Mouse (Mus musculus) liver, embryonic 16.5 days (tissue): ENCODE data around the gene Cdc45. TPM values are rescaled to one million over a fixed set of nuclear protein-coding genes. Genes with fewer than 3 reads are reported as not detected.

Experiments
- ATAC-seq: fragments of 200-750 bp; cut with Nextera tagmentation; 2 replicates; pipeline ENCODE4 v1.8.0; 2017; ENCODE audit warnings: low read depth, mild to moderate bottlenecking, moderate number of reproducible peaks, moderate library complexity
- H3K27ac ChIP-seq: fragments of 300-500 bp; sonication (generic); 2 replicates; pipeline ENCODE4 v1.5.1; 2014; ENCODE audit warnings: mild to moderate bottlenecking, low read length
- H3K27me3 ChIP-seq: fragments of 300-500 bp; sonication (generic); 2 replicates; pipeline ENCODE4 v1.6.1; 2014; ENCODE audit warnings: low read depth, low read length, mixed read lengths; ENCODE audit not compliant: control insufficient read depth, insufficient read depth
- H3K36me3 ChIP-seq: fragments of 300-500 bp; sonication (generic); 2 replicates; pipeline ENCODE4 v1.6.1; 2014; ENCODE audit warnings: mild to moderate bottlenecking; ENCODE audit not compliant: control insufficient read depth, insufficient read depth
- H3K4me1 ChIP-seq: fragments of 300-500 bp; sonication (generic); 2 replicates; pipeline ENCODE4 v1.6.1; 2014; ENCODE audit warnings: low read depth, low read length, mixed read lengths; ENCODE audit not compliant: control insufficient read depth
- H3K4me2 ChIP-seq: fragments of 300-500 bp; sonication (generic); 2 replicates; pipeline ENCODE4 v1.6.1; 2014; ENCODE audit warnings: low read depth, low read length, mixed read lengths
- H3K4me3 ChIP-seq: fragments of 300-500 bp; sonication (generic); 2 replicates; pipeline ENCODE4 v1.5.1; 2014; ENCODE audit warnings: low read depth, mild to moderate bottlenecking, low read length
- H3K9ac ChIP-seq: fragments of 300-500 bp; sonication (generic); 2 replicates; pipeline ENCODE4 v1.6.1; 2014; ENCODE audit warnings: low read depth, low read length
- H3K9me3 ChIP-seq: fragments of 300-500 bp; sonication (generic); replicated peaks from 2 replicates; pipeline ENCODE4 v1.6.1; 2016; ENCODE audit warnings: low read length; ENCODE audit not compliant: control insufficient read depth
- WGBS: fragments of 180-500 bp; shearing (Covaris S2); extraction: QIAGEN DNeasy Blood & Tissue Kit; methylation state at CpG from one replicate; pipeline ENCODE4 v1.1.7; 2014; ENCODE audit not compliant: insufficient replicate concordance; 5-methylcytosine and 5-hydroxymethylcytosine counted together
- polyA plus RNA-seq: library from polyadenylated mRNA; unstranded; fragments of >200 nt; fragmentation: Nextera tagmentation; extraction: Ambion mirVana; gene quantifications from 2 replicates; pipeline ENCODE4 v1.2.1, GENCODE M21; 2015

Cdc45 gene
- polyA plus RNA-seq, 1 experiment from 2014 or later: 33.6 TPM

DNA sequence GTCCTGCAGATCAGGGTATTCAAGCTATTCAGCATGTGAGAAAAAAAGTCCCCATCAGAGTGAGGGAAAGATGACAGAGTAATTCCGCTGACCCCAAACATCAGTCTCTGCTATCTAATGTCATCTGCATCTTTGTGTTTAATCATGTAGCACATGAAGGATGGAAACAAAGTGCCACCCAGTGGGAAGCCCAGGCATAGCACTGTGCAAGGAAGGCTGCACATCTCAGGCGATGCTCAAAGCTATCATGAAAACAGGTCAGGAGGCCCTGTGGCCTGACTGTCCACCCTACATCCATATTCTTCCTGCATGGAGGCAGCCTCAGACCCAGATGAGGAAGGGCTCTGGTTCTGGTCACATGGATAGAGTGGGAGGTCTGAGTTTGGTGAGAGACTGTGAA is 12.9 kb downstream of the Cdc45 start:
- no peaks in the 10 kb centered on the region for H3K4me1 ChIP-seq
- peaks cover 64% of the 10 kb centered on the region for H3K36me3 ChIP-seq
- H3K27me3 ChIP-seq: no peaks in the 10 kb centered on the region
- H3K9ac ChIP-seq: no peak overlapping the region
- WGBS: 74% methylated on average over 2 of the region's 2 CpGs
- no peak for ATAC-seq
- no peak overlapping the region for H3K4me2 ChIP-seq
- no peak overlapping the region for H3K4me3 ChIP-seq
- no peaks in the 10 kb centered on the region for H3K9me3 ChIP-seq
- no peak overlapping the region for H3K27ac ChIP-seq

DNA sequence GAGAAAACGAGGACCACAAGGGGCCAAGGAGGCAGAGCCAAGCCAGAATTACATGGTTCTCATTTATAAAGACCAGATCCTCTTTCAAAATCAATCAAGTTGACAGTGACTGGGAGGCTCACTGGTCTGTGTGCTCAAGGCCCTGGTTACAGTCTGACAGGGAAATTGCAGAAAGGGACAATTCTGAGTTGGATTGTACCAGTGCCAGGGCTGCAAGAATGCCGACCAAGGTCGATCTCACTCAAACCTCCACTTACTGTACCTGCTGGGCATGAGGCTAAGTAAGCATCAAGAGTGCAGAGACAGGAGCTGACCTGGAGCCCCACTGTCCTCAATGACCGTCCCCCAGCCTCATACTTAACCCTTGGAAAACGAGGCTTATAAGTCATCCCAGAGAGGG is 13.6 kb downstream of the Cdc45 start:
- WGBS: 86% methylated on average over 5 of the region's 5 CpGs
- Histone ChIP-seq H3K27me3 (no peaks in the 10 kb centered on the region), H3K4me3 (no peak overlapping the region)

DNA sequence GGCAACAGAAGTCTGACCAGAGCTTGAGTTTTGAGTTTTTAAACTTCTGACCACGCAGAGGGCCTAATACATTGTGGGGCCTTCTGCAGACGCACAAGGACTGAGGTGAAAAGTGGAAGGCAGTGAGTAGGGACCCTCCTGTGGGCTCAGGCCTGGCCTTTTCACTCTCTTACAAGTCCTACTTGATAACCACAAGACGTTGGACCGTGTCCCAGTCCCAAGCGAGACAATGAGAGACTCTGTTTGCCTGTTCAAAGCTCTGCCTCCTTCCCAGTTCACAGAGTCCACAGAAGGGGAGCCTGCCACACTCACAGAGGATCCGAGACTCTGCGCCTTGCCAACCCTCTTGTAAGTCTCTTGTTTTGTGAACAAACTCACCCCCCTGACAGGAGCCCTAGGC is 15.1 kb downstream of the Cdc45 start:
- no peaks in the 10 kb centered on the region for H3K4me1 ChIP-seq
- WGBS: 92% methylated on average over 7 of the region's 7 CpGs
- no peak overlapping the region for H3K4me2 ChIP-seq
- peaks cover 69% of the 10 kb centered on the region for H3K36me3 ChIP-seq
- no peaks in the 10 kb centered on the region for H3K27me3 ChIP-seq
- no peaks in the 10 kb centered on the region for H3K9me3 ChIP-seq
- no peak overlapping the region for H3K27ac ChIP-seq
- H3K4me3 ChIP-seq: no peak overlapping the region
- H3K9ac ChIP-seq: no peak overlapping the region
- ATAC-seq: no peak

More for the DNA sequence above, 13.6 kb downstream of the Cdc45 start:
- H3K9ac ChIP-seq: no peak overlapping the region
- H3K4me2 ChIP-seq: no peak overlapping the region
- H3K36me3 ChIP-seq: peaks cover 69% of the 10 kb centered on the region
- H3K9me3 ChIP-seq: no peaks in the 10 kb centered on the region
- no peak for ATAC-seq
- no peak overlapping the region for H3K27ac ChIP-seq
- H3K4me1 ChIP-seq: no peaks in the 10 kb centered on the region

- H3K4me2 ChIP-seq: no peak overlapping the region
- H3K9me3 ChIP-seq: no peaks in the 10 kb centered on the region
- H3K4me3 ChIP-seq: no peak overlapping the region
- ATAC-seq: no peak
- H3K27ac ChIP-seq: no peak overlapping the region
- peaks cover 69% of the 10 kb centered on the region for H3K36me3 ChIP-seq
- H3K4me1 ChIP-seq: no peaks in the 10 kb centered on the region
- WGBS: 92% methylated on average over 11 of the region's 11 CpGs
- H3K9ac ChIP-seq: no peak overlapping the region
- no peaks in the 10 kb centered on the region for H3K27me3 ChIP-seq
These were observed 16.4 kb downstream of the Cdc45 start for GRCm38 (mm10) chr16:18795223-18795899.

DNA sequence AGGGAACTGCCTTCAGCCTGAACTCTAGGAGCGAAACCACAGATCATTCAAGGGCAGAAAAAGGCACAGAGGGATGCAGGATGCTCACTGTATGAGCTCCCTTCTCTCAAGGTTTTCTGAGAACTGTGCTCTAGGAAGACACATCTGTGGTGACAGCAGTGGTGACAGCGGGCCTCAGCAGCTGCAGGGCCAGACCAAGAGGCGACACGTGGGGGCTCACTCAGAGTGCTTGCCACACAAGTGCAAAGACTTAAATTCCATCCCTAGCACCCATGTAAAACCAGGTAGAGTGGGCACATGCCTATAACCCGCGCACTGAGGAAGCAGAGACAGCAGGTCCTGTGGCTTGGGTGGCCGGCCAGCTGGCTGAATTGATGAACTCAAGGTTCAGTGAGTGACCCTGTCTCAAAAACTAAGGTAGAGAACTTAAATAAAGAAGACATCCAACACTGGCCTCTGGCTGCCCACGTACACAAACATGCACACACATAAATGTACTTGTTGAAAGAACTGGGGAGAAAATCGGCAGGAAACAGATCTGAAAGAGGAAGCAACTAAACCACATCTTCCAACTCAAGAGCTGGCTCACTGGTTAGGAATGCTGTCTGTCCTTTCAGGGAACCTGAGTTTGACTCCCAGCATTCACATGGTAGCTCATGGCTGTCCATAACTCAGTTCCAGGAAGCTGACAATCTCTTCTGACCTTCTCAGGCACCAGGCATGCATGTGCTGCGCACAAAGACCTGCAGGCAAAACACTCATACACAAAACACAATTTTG is 23.0 kb downstream of the Cdc45 start:
- no peak for ATAC-seq
- peaks cover 13% of the 10 kb centered on the region for H3K4me1 ChIP-seq
- WGBS: 52% methylated on average over 10 of the region's 10 CpGs
- no peak overlapping the region for H3K9ac ChIP-seq
- H3K27me3 ChIP-seq: no peaks in the 10 kb centered on the region
- H3K4me2 ChIP-seq: no peak overlapping the region
- H3K27ac ChIP-seq: no peak overlapping the region
- H3K4me3 ChIP-seq: no peak overlapping the region
- no peaks in the 10 kb centered on the region for H3K9me3 ChIP-seq
- H3K36me3 ChIP-seq: peaks cover 56% of the 10 kb centered on the region

DNA sequence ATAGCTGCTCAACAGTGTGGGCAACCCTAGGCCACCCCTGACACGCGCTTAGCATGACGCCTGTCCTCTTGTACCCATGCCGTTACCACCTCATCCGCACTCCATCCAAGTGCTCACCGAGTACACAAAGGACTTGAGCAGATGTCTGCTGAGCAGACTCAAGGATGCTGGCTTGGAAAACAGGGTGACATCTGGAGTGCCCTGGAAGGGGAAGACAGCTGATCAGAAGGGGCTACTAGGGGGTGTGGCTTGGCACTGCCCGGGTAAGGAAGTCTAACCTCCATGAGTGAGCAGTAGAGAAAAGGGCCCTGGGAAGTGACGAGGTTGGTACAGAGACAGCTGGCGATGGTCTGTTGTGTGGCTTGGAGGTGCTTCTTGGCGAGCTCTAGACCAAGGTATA is 25.1 kb downstream of the Cdc45 start:
- H3K4me2 ChIP-seq: no peak overlapping the region
- no peaks in the 10 kb centered on the region for H3K27me3 ChIP-seq
- no peak for ATAC-seq
- H3K9ac ChIP-seq: no peak overlapping the region
- peaks cover 56% of the 10 kb centered on the region for H3K36me3 ChIP-seq
- WGBS: 89% methylated on average over 10 of the region's 10 CpGs
- H3K27ac ChIP-seq: no peak overlapping the region
- H3K4me1 ChIP-seq: peaks cover 13% of the 10 kb centered on the region
- H3K9me3 ChIP-seq: no peaks in the 10 kb centered on the region
- H3K4me3 ChIP-seq: no peak overlapping the region

GRCm38 (mm10) chr16:18785485-18785884 is 26.3 kb downstream of the Cdc45 start:
- Histone ChIP-seq H3K27me3 (no peaks in the 10 kb centered on the region), H3K27ac (no peak overlapping the region), H3K36me3 (peaks cover 46% of the 10 kb centered on the region), H3K4me2 (0 out of 2 replicates have a peak overlapping the region, but pooled peaks have one; percentile 12), H3K4me3 (no peak overlapping the region), H3K9ac (no peak overlapping the region), H3K9me3 (no peaks in the 10 kb centered on the region), H3K4me1 (peaks cover 13% of the 10 kb centered on the region)
- peak; percentile 91 for ATAC-seq
- 35% methylated on average over 1 of the region's 1 CpGs for WGBS

GRCm38 (mm10) chr16:18785025-18785424 is 26.8 kb downstream of the Cdc45 start:
- Histone ChIP-seq H3K36me3 (peaks cover 42% of the 10 kb centered on the region), H3K4me2 (0 out of 2 replicates have a peak overlapping the region, but pooled peaks have one; percentile 12), H3K9me3 (no peaks in the 10 kb centered on the region), H3K9ac (no peak overlapping the region), H3K4me1 (peaks cover 13% of the 10 kb centered on the region), H3K27me3 (no peaks in the 10 kb centered on the region), H3K4me3 (no peak overlapping the region), H3K27ac (no peak overlapping the region)
- ATAC-seq: peak; percentile 78
- 69% methylated on average over 7 of the region's 7 CpGs for WGBS

DNA sequence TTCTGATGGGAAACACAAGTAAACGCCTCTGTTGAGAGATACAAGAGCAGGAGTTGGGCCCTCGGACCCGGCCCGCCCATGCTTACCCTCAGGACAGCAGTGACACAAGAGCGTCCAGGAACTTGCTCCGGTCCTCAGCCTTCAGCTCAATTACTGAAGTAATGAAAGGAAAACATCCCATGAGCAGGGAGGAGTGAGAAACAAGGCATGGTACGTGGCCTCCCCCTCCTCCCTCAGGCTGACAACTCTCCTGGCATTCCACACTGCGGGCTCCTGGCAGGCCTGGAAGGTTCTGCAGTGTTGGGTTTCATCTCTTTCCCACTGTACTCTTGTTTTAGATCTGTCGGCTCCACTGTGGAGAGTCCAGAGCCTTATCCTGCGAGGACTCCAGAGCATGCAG is 30.0 kb downstream of the Cdc45 start:
- Histone ChIP-seq H3K4me1 (peaks cover 13% of the 10 kb centered on the region), H3K9ac (no peak overlapping the region), H3K9me3 (no peaks in the 10 kb centered on the region), H3K27ac (no peak overlapping the region), H3K4me2 (no peak overlapping the region), H3K27me3 (peaks cover 23% of the 10 kb centered on the region), H3K36me3 (peaks cover 23% of the 10 kb centered on the region), H3K4me3 (no peak overlapping the region)
- 85% methylated on average over 10 of the region's 10 CpGs for WGBS
- ATAC-seq: no peak
